Mouse (Mus musculus) bone marrow, adult 2 months (tissue): ENCODE data around the gene Exoc3l4. TPM values are rescaled to one million over a fixed set of nuclear protein-coding genes. Genes with fewer than 3 reads are reported as not detected.

Experiments
- H3K27ac ChIP-seq: fragments of 200-500 bp; 2 replicates; pipeline ENCODE4 v1.5.1; 2012; ENCODE audit warnings: low read depth, mild to moderate bottlenecking, control low read depth, inconsistent platforms, low read length; ENCODE audit not compliant: control insufficient read depth, poor library complexity, insufficient read depth
- H3K4me1 ChIP-seq: fragments of 200-500 bp; 2 replicates; pipeline ENCODE4 v1.6.1; 2011; ENCODE audit warnings: low read length; ENCODE audit not compliant: control insufficient read depth, insufficient read depth
- H3K4me3 ChIP-seq: fragments of 200-500 bp; replicated peaks from 2 replicates; pipeline ENCODE3; 2011; ENCODE audit warnings: mild to moderate bottlenecking, low read depth, low read length, control low read depth; ENCODE audit not compliant: control insufficient read depth
- CTCF ChIP-seq: fragments of 200-500 bp; IDR thresholded peaks from 2 replicates; pipeline ENCODE4 v1.5.1; 2011; ENCODE audit warnings: low read length, control low read depth; ENCODE audit not compliant: control insufficient read depth, insufficient read depth
- POLR2A ChIP-seq: fragments of 200-500 bp; IDR thresholded peaks from 2 replicates; pipeline ENCODE4 v1.6.1; 2011; ENCODE audit warnings: low read depth, mild to moderate bottlenecking, control low read depth, low read length, borderline replicate concordance; ENCODE audit not compliant: control insufficient read depth
- WGBS: fragments of 180-500 bp; shearing (Covaris S2); methylation state at CpG from one replicate; pipeline ENCODE4 v1.1.7; 2018; 5-methylcytosine and 5-hydroxymethylcytosine counted together
- polyA plus RNA-seq: library from polyadenylated mRNA; stranded (reverse); fragments of >200 nt; gene quantifications from 2 replicates; pipeline ENCODE4 v1.2.4, GENCODE M21; 2011; ENCODE audit warnings: low replicate concordance; ENCODE audit not compliant: missing spikeins, insufficient read depth, insufficient read length

Gene Exoc3l4
- polyA plus RNA-seq, 1 experiment = 18.4 TPM

- Histone ChIP-seq H3K4me1 (peaks cover 4% of the 10 kb centered on the region; the same call in 1 of the 2 replicates), H3K27ac (no peak overlapping the region; the same call in 1 of the 2 replicates), H3K4me3 (no peak overlapping the region)
- WGBS = 59% methylated on average over 14 of the region's 14 CpGs
- TF ChIP-seq CTCF (no peak), POLR2A (no peak)
Measured at GRCm38 (mm10) chr12:111448931-111449705, 32.3 kb downstream of the Exoc3l4 start.

GRCm38 (mm10) chr12:111450359-111450758, 33.5 kb downstream of the Exoc3l4 start:
- Histone ChIP-seq H3K4me3 (no peak overlapping the region), H3K27ac (no peak overlapping the region), H3K4me1 (peaks cover 4% of the 10 kb centered on the region; the same call in 1 of the 2 replicates)
- no peak for TF ChIP-seq POLR2A
- TF ChIP-seq CTCF = no peak
- WGBS = 83% methylated on average over 6 of the region's 6 CpGs

DNA sequence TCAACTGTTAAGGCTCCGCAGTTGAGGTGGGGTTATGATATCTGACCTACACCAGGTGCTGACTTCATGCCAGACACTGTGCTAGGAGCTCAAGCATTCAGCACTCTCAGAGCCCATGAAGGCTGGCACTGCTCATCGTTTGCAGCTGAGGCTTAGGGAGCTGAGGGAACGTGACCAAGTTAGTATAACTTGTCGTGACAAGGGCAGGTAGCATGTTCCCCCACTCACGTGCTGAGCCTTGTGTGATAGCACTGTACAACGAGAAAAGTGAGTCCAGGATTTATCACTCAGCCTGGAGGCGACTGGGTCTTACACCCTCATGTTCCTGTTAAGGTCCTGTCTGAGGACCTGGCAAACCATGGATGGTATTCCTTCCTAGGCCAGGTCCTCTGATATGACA, 34.7 kb downstream of the Exoc3l4 start:
- Histone ChIP-seq H3K4me3 (no peak overlapping the region), H3K4me1 (peaks cover 3% of the 10 kb centered on the region; the same call in 1 of the 2 replicates), H3K27ac (no peak overlapping the region)
- WGBS = 87% methylated on average over 7 of the region's 7 CpGs
- TF ChIP-seq POLR2A = no peak
- no peak for TF ChIP-seq CTCF

GRCm38 (mm10) chr12:111454021-111454420, 37.2 kb downstream of the Exoc3l4 start:
- Histone ChIP-seq H3K27ac (no peak overlapping the region), H3K4me3 (no peak overlapping the region), H3K4me1 (peaks cover 1% of the 10 kb centered on the region; the same call in 1 of the 2 replicates)
- TF ChIP-seq POLR2A = no peak
- WGBS = 39% methylated on average over 4 of the region's 4 CpGs

DNA sequence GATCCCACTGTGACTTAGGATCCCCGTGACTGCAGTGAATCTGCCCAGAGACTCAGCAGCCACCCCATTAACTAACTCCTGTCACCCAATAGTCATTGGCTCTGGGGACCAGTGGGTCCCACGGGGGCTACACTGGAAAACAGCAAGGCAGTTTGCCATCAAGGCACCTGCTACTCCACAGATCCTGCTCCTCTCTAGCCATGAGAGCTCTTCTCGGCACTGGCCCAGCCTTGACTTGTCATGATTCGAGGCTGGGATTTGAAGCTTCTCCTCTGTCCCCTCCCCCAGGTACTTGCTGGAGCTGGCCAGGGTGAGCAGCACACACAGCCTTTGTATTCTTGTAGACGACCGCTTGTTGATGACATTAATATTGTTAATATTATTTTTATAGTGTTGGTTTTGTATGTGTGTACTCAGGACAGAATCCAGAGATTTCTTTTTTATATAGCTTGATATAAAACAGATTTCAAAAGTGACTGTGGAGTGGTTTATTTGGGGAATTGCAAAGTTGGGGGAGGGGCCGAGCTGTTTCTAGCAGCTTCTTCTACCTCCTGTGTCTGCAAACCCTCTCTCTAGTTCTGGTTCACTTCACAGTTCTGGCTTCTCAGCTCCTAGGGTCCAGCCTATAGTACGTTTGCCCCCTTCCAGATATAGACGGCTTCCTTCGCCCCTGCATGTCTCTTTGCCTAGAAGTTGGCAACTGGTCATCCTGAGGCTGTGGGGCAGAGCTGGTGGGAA, 37.9 kb downstream of the Exoc3l4 start:
- Histone ChIP-seq H3K4me1 (no peaks in the 10 kb centered on the region), H3K27ac (no peak overlapping the region), H3K4me3 (no peak overlapping the region)
- TF ChIP-seq POLR2A (no peak), CTCF (no peak)
- 78% methylated on average over 10 of the region's 10 CpGs for WGBS

- WGBS = 84% methylated on average over 12 of the region's 12 CpGs
- Histone ChIP-seq H3K4me3 (no peak overlapping the region), H3K4me1 (no peaks in the 10 kb centered on the region), H3K27ac (no peak overlapping the region)
- TF ChIP-seq POLR2A = no peak
- TF ChIP-seq CTCF = no peak
Measured at GRCm38 (mm10) chr12:111455311-111455846, 38.6 kb downstream of the Exoc3l4 start.

DNA sequence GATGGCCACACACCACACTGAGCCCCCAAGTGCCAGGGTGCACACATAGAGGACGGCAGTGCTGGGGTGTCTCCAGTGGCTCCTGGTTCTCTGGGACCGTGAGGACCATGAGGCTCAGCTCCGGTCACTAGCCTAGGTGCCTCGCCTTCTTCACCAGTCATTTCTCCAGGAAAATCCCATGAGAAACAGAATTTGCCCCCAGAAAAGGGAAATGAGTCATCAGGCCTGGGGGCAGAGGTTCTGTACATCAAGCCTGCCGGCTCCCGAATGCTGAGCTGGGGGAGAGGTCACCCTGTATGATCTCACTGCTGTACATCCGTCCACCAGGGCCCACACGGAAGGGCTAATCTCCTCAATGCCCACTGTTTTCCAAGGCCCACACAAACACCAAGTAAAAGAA, 39.0 kb downstream of the Exoc3l4 start:
- TF ChIP-seq CTCF (no peak), POLR2A (no peak)
- no peak overlapping the region for H3K4me3 ChIP-seq
- H3K27ac ChIP-seq = no peak overlapping the region
- no peaks in the 10 kb centered on the region for H3K4me1 ChIP-seq
- WGBS = 77% methylated on average over 8 of the region's 8 CpGs

GRCm38 (mm10) chr12:111457742-111458141, 40.9 kb downstream of the Exoc3l4 start:
- no peak overlapping the region for H3K27ac ChIP-seq
- TF ChIP-seq POLR2A (no peak), CTCF (no peak)
- 93% methylated on average over 1 of the region's 1 CpGs for WGBS
- no peak overlapping the region for H3K4me3 ChIP-seq
- no peaks in the 10 kb centered on the region for H3K4me1 ChIP-seq
